Mouse (Mus musculus): ENCODE data around the gene Krit1. TPM values are rescaled to one million over a fixed set of nuclear protein-coding genes. Genes with fewer than 3 reads are reported as not detected.
"Not testable (repeated sequence)": the region's sequence is repeated elsewhere in the genome, so short reads cannot be mapped to it uniquely, and the experiment has no call there.

Gene Krit1
- polyA plus RNA-seq (2012; rRNA removed): 4.2 and 6.9 TPM in 2 replicates

- DNase-seq (ENCODE audit: low read depth, low spot score): peak; percentile 69
- WGBS: under 1% methylated on average over 108 of the region's 109 CpGs
Observed at GRCm38 (mm10) chr5:3802433-3803291, at the start of gene Krit1, which contains the start of gene Ankib1. Krit1 (plus strand) TSS chr5:3803184. Ankib1 (minus strand) TSS chr5:3802925.

- 87% methylated on average over 3 of the region's 3 CpGs for WGBS
- no peak for DNase-seq (ENCODE audit: low read depth, low spot score)
Observed at GRCm38 (mm10) chr5:3771512-3771911, 31.5 kb upstream of the Krit1 start.

- WGBS: 53% methylated on average over 3 of the region's 3 CpGs
- DNase-seq (ENCODE audit: low read depth, low spot score): no peak
Observed at GRCm38 (mm10) chr5:3772017-3772416, 31.0 kb upstream of the Krit1 start.

GRCm38 (mm10) chr5:3782670-3783069 is 20.3 kb upstream of the Krit1 start:
- no peak for DNase-seq (ENCODE audit: low read depth, low spot score)

- DNase-seq (ENCODE audit: low read depth, low spot score): no peak
- 71% methylated on average over 2 of the region's 2 CpGs for WGBS
Observed at GRCm38 (mm10) chr5:3783947-3784681, 18.9 kb upstream of the Krit1 start.

- no peak for DNase-seq (ENCODE audit: low read depth, low spot score)
- 64% methylated on average over 1 of the region's 1 CpGs for WGBS
Observed at GRCm38 (mm10) chr5:3784751-3785496, 18.1 kb upstream of the Krit1 start.

GRCm38 (mm10) chr5:3787548-3787947 is 15.4 kb upstream of the Krit1 start:
- 59% methylated on average over 4 of the region's 4 CpGs for WGBS
- DNase-seq (ENCODE audit: low read depth, low spot score): no peak

GRCm38 (mm10) chr5:3791048-3791447 is 11.9 kb upstream of the Krit1 start:
- DNase-seq (ENCODE audit: low read depth, low spot score): no peak

- not testable (repeated sequence) for DNase-seq (ENCODE audit: low read depth, low spot score)
- WGBS: 85% methylated on average over 2 of the region's 2 CpGs
Observed at GRCm38 (mm10) chr5:3797101-3797500, 5.9 kb upstream of the Krit1 start.

GRCm38 (mm10) chr5:3798656-3799055 is 4.3 kb upstream of the Krit1 start:
- not testable (repeated sequence) for DNase-seq (ENCODE audit: low read depth, low spot score)

GRCm38 (mm10) chr5:3800041-3800440 is 2.9 kb upstream of the Krit1 start:
- WGBS: 76% methylated on average over 1 of the region's 1 CpGs

GRCm38 (mm10) chr5:3800881-3801280 is 2.1 kb upstream of the Krit1 start:
- 25% methylated on average over 4 of the region's 4 CpGs for whole genome bisulfite sequencing
- DNase-seq (ENCODE audit: low read depth, low spot score): peak; percentile 45

More at GRCm38 (mm10) chr5:3800041-3800440, 2.9 kb upstream of the Krit1 start:
- no peak for DNase-seq (ENCODE audit: low read depth, low spot score)

GRCm38 (mm10) chr5:3801672-3802432 is 1.1 kb upstream of the Krit1 start:
- whole genome bisulfite sequencing: 2% methylated on average over 18 of the region's 18 CpGs
- no peak for DNase-seq (ENCODE audit: low read depth, low spot score)

GRCm38 (mm10) chr5:3803292-3804165 is 545 bp downstream of the Krit1 start:
- no peak for DNase-seq (ENCODE audit: low read depth, low spot score)
- under 1% methylated on average over 36 of the region's 36 CpGs for WGBS

GRCm38 (mm10) chr5:3808472-3808871 is 5.5 kb downstream of the Krit1 start:
- no peak for DNase-seq (ENCODE audit: low read depth, low spot score)
- WGBS: 97% methylated on average over 1 of the region's 1 CpGs

- no peak for DNase-seq (ENCODE audit: low read depth, low spot score)
- 78% methylated on average over 1 of the region's 1 CpGs for WGBS
Observed at GRCm38 (mm10) chr5:3834107-3834506, 31.1 kb downstream of the Krit1 start.

- DNase-seq (ENCODE audit: low read depth, low spot score): no peak
- WGBS: 13% methylated on average over 24 of the region's 24 CpGs
Observed at GRCm38 (mm10) chr5:3845026-3845425, 42.0 kb downstream of the Krit1 start, which contains the start of gene Lrrd1. Lrrd1 (plus strand) TSS chr5:3845173.

GRCm38 (mm10) chr5:3870161-3870560 is 67.2 kb downstream of the Krit1 start:
- DNase-seq (ENCODE audit: low read depth, low spot score): no peak
- 58% methylated on average over 4 of the region's 4 CpGs for WGBS
